Mouse (Mus musculus): ENCODE measurements around the gene Efhb. TPM values are rescaled to one million over a fixed set of nuclear protein-coding genes. Genes with fewer than 3 reads are reported as not detected.

The Efhb gene
- polyA plus RNA-seq (2012; fragmentation: generic; extraction: Trizol), result not detected
- long read RNA-seq, experiment 1, result 0 reads
- long read RNA-seq, experiment 2, result 0 reads

DNA sequence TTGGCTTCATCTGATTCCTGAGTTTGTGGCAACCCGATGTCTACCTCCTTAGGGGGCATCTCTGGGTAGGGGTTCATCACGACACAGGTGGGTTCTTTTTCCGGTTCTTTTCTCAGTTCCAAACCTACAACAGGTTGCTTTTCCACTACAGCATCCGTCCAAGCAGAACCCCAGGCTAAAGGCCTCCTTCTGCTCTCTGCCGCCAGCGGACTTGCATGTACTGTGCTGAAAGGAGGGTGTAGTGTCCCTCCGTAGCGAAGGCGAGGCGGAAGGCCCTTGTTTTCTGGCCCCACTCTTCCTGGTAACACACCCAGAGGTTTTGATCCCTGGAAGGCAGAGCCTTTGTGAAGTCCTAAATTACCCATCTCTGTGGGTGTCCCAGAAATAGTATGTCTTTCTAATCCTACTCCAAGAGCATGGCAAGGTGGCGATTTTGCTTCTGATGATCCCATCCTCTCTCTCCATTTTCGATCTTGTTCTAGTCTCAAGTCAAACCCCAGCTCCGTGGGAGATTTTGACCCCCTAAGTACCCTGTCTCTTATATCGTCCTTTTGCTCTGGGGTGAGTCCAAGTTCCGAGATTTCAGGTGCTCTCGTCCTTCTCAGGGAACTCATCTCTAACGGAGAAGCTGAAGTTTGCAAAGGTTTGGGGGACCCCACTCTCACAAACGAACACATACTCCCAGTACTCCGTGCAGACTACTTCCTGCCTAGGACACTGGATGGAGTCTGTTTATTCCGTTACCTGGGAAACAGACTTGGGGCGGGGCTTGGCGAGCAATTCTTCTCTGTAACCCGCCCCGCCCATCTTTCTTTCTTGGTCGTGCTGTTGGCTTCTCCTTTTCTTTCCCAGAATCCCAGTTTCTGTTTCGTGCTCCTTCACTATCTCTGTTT lies at the start of gene Efhb:
TSS of gene Efhb (minus strand) at position 719 of the 893 bp plus-strand sequence.
- H3K4me3 ChIP-seq (ENCODE audit: insufficient read depth, poor library complexity, severe bottlenecking), result peak within 1 kb of the TSS; percentile 23
- H3K36me3 ChIP-seq (ENCODE audit: control insufficient read depth, insufficient read depth), result no peaks in the 10 kb centered on the region
- no peak for TF ChIP-seq MYOG (IDR thresholded peaks at IDR 0.05; ENCODE audit: control insufficient read depth, extremely low read depth, insufficient read length)
- no peak for TF ChIP-seq CTCF (IDR thresholded peaks at IDR 0.05; ENCODE audit: control insufficient read depth, insufficient read depth, insufficient read length)
- no peak for TF ChIP-seq USF1 (IDR thresholded peaks at IDR 0.05; ENCODE audit: low read depth)
- no peak for TF ChIP-seq FOSL1 (IDR thresholded peaks at IDR 0.05; ENCODE audit: insufficient read depth, low read length, poor library complexity, severe bottlenecking)
- TF ChIP-seq MYOD1 (IDR thresholded peaks at IDR 0.05; ENCODE audit: control insufficient read depth, insufficient read length, low read depth), result no peak
- no peak for TF ChIP-seq CEBPB (IDR thresholded peaks at IDR 0.05; ENCODE audit: low read depth)
- no peak for TF ChIP-seq MAX (IDR thresholded peaks at IDR 0.05)
- no peaks in the 10 kb centered on the region for H3K79me2 ChIP-seq (ENCODE audit: control insufficient read depth, insufficient read depth)
- peak within 1 kb of the TSS; percentile 30 for H3ac ChIP-seq (ENCODE audit: control insufficient read depth, insufficient read length, low read depth)
- H3K79me3 ChIP-seq (ENCODE audit: low read depth), result no peaks in the 10 kb centered on the region
- no peaks in the 10 kb centered on the region for H3K27me3 ChIP-seq (ENCODE audit: control insufficient read depth, insufficient read depth, insufficient read length)

DNA sequence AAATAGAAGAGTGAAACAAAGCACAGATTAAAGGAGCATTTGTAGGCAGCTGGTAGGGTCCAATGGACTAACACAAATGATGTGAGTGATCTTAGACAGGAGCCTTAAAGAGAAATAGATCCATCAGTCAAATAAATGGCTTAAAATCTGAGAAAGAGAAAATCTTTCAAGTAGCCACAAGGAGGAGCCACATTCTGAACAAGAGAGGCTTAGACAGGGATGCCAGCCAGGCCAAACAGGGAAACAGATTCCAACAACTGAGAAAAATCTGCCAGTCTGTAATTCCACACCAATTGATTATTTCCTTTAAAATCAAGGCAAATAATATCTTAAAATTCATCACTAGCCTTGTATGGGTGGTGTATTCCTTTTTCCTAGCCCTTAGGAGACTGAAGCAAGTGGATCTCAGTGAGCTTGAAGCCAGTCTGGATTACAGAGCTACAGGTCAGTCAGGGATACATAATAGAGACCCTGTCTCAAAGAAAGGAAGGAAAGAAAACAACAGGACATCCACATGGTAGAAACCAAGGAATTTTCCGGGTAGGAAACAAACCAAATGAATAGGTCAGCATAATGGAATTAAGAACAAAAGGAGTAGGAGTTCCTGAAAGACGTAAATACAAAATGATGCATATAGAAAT lies 49.3 kb upstream of the Efhb start:
- Histone ChIP-seq H3K79me2 (ENCODE audit: control insufficient read depth, insufficient read depth) (no peaks in the 10 kb centered on the region), H3K36me3 (ENCODE audit: control insufficient read depth, insufficient read depth) (peaks cover 14% of the 10 kb centered on the region), H3ac (ENCODE audit: control insufficient read depth, insufficient read length, low read depth) (no peak overlapping the region), H3K4me3 (ENCODE audit: insufficient read depth, poor library complexity, severe bottlenecking) (no peak overlapping the region), H3K79me3 (ENCODE audit: low read depth) (no peaks in the 10 kb centered on the region), H3K27me3 (ENCODE audit: control insufficient read depth, insufficient read depth, insufficient read length) (no peaks in the 10 kb centered on the region)
- TF ChIP-seq CTCF (IDR thresholded peaks at IDR 0.05; ENCODE audit: control insufficient read depth, insufficient read depth, insufficient read length) (no peak), CEBPB (IDR thresholded peaks at IDR 0.05; ENCODE audit: low read depth) (no peak), MYOD1 (IDR thresholded peaks at IDR 0.05; ENCODE audit: control insufficient read depth, insufficient read length, low read depth) (no peak), USF1 (IDR thresholded peaks at IDR 0.05; ENCODE audit: low read depth) (no peak), FOSL1 (IDR thresholded peaks at IDR 0.05; ENCODE audit: insufficient read depth, low read length, poor library complexity, severe bottlenecking) (no peak), MYOG (IDR thresholded peaks at IDR 0.05; ENCODE audit: control insufficient read depth, extremely low read depth, insufficient read length) (no peak), MAX (IDR thresholded peaks at IDR 0.05) (no peak)

DNA sequence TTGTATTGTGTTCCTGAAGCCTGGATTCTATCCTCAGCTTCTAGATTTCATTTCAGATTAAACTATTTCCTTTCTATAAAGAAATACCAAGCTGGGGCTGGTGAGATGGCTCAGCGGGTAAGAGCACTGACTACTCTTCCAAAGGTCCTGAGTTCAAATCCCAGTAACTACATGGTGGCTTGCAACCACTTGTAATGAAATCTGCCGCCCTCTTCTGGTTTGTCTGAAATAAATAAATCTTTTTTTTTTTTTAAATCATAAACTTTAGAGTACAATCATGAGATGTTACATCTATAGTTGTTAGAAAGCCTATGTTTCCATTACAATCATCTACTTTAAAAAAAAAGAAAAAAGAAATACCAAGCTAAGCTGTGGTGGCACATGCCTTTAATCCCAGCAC lies 39.8 kb upstream of the Efhb start:
- Histone ChIP-seq H3ac (ENCODE audit: control insufficient read depth, insufficient read length, low read depth) (no peak overlapping the region), H3K36me3 (ENCODE audit: control insufficient read depth, insufficient read depth) (peaks cover 60% of the 10 kb centered on the region), H3K79me3 (ENCODE audit: low read depth) (peaks cover 2% of the 10 kb centered on the region), H3K4me3 (ENCODE audit: insufficient read depth, poor library complexity, severe bottlenecking) (no peak overlapping the region), H3K27me3 (ENCODE audit: control insufficient read depth, insufficient read depth, insufficient read length) (no peaks in the 10 kb centered on the region), H3K79me2 (ENCODE audit: control insufficient read depth, insufficient read depth) (peaks cover under 1% of the 10 kb centered on the region)
- TF ChIP-seq CTCF (IDR thresholded peaks at IDR 0.05; ENCODE audit: control insufficient read depth, insufficient read depth, insufficient read length) (no peak), MAX (IDR thresholded peaks at IDR 0.05) (no peak), USF1 (IDR thresholded peaks at IDR 0.05; ENCODE audit: low read depth) (no peak), FOSL1 (IDR thresholded peaks at IDR 0.05; ENCODE audit: insufficient read depth, low read length, poor library complexity, severe bottlenecking) (no peak), MYOD1 (IDR thresholded peaks at IDR 0.05; ENCODE audit: control insufficient read depth, insufficient read length, low read depth) (no peak), MYOG (IDR thresholded peaks at IDR 0.05; ENCODE audit: control insufficient read depth, extremely low read depth, insufficient read length) (no peak), CEBPB (IDR thresholded peaks at IDR 0.05; ENCODE audit: low read depth) (no peak)

DNA sequence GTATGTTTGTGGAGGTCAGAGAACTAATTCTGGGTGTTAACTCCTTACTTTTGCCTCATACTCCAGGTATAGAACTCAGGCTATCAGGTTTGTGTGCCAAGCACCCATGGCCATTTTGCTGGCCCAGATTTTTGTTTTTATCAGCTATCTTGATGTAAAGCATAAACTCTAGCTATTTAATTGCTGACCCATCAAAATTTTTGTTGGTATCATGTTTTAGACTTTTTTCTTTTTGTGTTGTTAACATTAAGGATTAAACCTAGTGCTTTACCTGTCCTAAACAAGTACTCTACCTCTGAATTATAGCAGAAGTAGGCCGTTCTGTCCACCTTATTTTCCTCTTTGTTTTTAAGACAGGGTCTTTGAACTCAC lies 25.9 kb upstream of the Efhb start:
- H3K79me3 ChIP-seq (ENCODE audit: low read depth), result peaks cover 74% of the 10 kb centered on the region
- no peaks in the 10 kb centered on the region for H3K27me3 ChIP-seq (ENCODE audit: control insufficient read depth, insufficient read depth, insufficient read length)
- TF ChIP-seq MAX (IDR thresholded peaks at IDR 0.05) (no peak), USF1 (IDR thresholded peaks at IDR 0.05; ENCODE audit: low read depth) (no peak), FOSL1 (IDR thresholded peaks at IDR 0.05; ENCODE audit: insufficient read depth, low read length, poor library complexity, severe bottlenecking) (no peak), CEBPB (IDR thresholded peaks at IDR 0.05; ENCODE audit: low read depth) (no peak), CTCF (IDR thresholded peaks at IDR 0.05; ENCODE audit: control insufficient read depth, insufficient read depth, insufficient read length) (no peak), MYOD1 (IDR thresholded peaks at IDR 0.05; ENCODE audit: control insufficient read depth, insufficient read length, low read depth) (no peak), MYOG (IDR thresholded peaks at IDR 0.05; ENCODE audit: control insufficient read depth, extremely low read depth, insufficient read length) (no peak)
- H3K4me3 ChIP-seq (ENCODE audit: insufficient read depth, poor library complexity, severe bottlenecking), result no peak overlapping the region
- H3K79me2 ChIP-seq (ENCODE audit: control insufficient read depth, insufficient read depth), result peaks cover 99% of the 10 kb centered on the region
- H3K36me3 ChIP-seq (ENCODE audit: control insufficient read depth, insufficient read depth), result peaks cover 47% of the 10 kb centered on the region
- no peak overlapping the region for H3ac ChIP-seq (ENCODE audit: control insufficient read depth, insufficient read length, low read depth)

DNA sequence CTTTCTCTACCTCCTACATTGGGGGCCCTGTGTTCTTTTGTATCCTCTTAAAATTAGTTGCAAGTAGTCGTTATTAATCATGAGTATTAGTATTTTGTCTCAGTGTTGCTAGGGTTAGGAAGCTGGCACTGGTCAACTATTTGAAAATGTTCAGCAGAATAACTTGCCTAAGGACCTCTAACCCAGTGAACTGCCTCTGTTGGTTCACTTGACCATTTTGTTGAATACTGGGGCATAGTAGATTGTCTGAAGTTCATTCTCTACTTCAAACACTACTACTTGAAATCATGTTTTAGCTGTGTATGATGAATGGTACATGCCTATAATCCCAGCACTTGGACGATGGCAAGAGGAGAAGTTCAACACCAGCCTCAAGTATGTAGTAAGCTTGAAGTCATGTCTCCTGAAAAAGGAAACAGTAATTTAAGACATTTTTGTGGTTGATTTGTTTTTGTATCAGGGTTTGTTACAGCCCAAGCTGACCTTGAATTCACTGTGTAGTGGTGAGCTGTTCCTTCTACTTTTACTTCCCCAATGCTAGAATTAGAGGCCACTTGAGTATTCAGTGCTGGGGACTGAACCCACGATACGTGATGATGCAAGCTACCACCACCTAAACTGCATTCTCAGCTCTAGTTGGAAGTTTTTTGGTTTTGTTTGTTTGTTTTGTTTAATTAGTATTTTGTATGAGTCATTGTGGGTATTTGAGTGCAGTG lies 25.3 kb upstream of the Efhb start:
- Histone ChIP-seq H3K27me3 (ENCODE audit: control insufficient read depth, insufficient read depth, insufficient read length) (no peaks in the 10 kb centered on the region), H3ac (ENCODE audit: control insufficient read depth, insufficient read length, low read depth) (no peak overlapping the region), H3K79me3 (ENCODE audit: low read depth) (peaks cover 74% of the 10 kb centered on the region), H3K4me3 (ENCODE audit: insufficient read depth, poor library complexity, severe bottlenecking) (no peak overlapping the region), H3K36me3 (ENCODE audit: control insufficient read depth, insufficient read depth) (peaks cover 47% of the 10 kb centered on the region), H3K79me2 (ENCODE audit: control insufficient read depth, insufficient read depth) (peaks cover 99% of the 10 kb centered on the region)
- TF ChIP-seq MYOD1 (IDR thresholded peaks at IDR 0.05; ENCODE audit: control insufficient read depth, insufficient read length, low read depth) (no peak), CEBPB (IDR thresholded peaks at IDR 0.05; ENCODE audit: low read depth) (peak; percentile 41)
